24 mouse cellular contexts compared by ENCODE assay signal in the genomic region with DNA sequence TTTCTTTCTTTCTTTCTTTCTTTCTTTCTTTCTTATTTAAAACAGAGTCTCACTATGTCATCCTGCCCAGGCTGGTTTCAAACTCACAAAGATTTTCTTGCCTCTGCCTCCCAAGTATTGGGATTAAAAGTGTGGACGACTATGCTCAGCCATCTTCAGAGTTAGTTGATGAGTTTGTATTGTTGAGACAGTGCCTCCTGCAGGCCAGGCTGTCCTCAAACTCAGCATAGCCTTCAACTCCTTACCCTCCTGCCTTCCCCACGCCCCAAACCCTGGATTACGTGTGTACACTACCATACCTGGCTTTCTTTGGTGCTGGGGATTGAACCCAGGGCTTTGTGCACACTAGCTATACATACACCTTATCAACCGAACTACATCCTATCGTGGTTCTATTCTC. TPM values are rescaled to one million over a fixed set of nuclear protein-coding genes. Genes with fewer than 3 reads are reported as not detected.
DNase-seq lines count a peak whose midpoint lies in the region; ATAC-seq and TF ChIP-seq lines count a peak whose summit lies in the region.
"Had no signal": no experiment of that assay in that cellular context is flagged by ENCODE, and none has a peak within 500 bp of the region (broad histone marks: within the 10 kb centered on the region; RNA-seq: fewer than 3 reads in every experiment).

No protein-coding gene starts in this region.

- no peaks in the 10 kb centered on the region for H3K9me3 ChIP-seq in kidney, postnatal 0 days (replicated peaks; ENCODE audit: low read length)
- H3K9me3 ChIP-seq in E14TG2a.4 (ENCODE audit: low read length), result no peaks in the 10 kb centered on the region
- no peaks in the 10 kb centered on the region for H3K9me3 ChIP-seq in forebrain, embryonic 14.5 days (replicated peaks; ENCODE audit: control insufficient read depth, low read length)
- H3K9me3 ChIP-seq: forebrain, embryonic 15.5 days; heart, embryonic 12.5 days; neural tube, embryonic 12.5 days had no signal

- no peak overlapping the region for H3K9ac ChIP-seq in kidney, postnatal 0 days (ENCODE audit: low read depth, low read length)
- H3K9ac ChIP-seq in forebrain, embryonic 14.5 days (ENCODE audit: low read length), result no peak overlapping the region
- H3K9ac ChIP-seq: forebrain, embryonic 15.5 days; heart, embryonic 12.5 days; hindbrain, embryonic 14.5 days; neural tube, embryonic 12.5 days had no signal

- ATAC-seq in kidney, postnatal 0 days (replicated peaks; ENCODE audit: low FRiP score, low read depth), result no peak
- peak; percentile 64 for ATAC-seq in erythroblast, adult 5-6 weeks (replicated peaks; ENCODE audit: low FRiP score, poor library complexity, severe bottlenecking)
- peak; percentile 64 for ATAC-seq in megakaryocyte progenitor cell, adult 5-6 weeks (replicated peaks; ENCODE audit: poor library complexity)
- ATAC-seq in forebrain, embryonic 14.5 days, result no peak
- ATAC-seq: forebrain, embryonic 15.5 days had no signal

- no peak overlapping the region for H3K4me2 ChIP-seq in kidney, postnatal 0 days (ENCODE audit: low read length)
- H3K4me2 ChIP-seq in forebrain, embryonic 14.5 days (ENCODE audit: low read length), result no peak overlapping the region
- H3K4me2 ChIP-seq: forebrain, embryonic 15.5 days; heart, embryonic 12.5 days; hindbrain, embryonic 14.5 days; neural tube, embryonic 12.5 days had no signal

- no peaks in the 10 kb centered on the region for H3K4me1 ChIP-seq in kidney, postnatal 0 days (replicated peaks; ENCODE audit: insufficient read depth, low read length)
- H3K4me1 ChIP-seq in E14TG2a.4 (replicated peaks; ENCODE audit: low read depth, low read length), result peaks cover 95% of the 10 kb centered on the region
- no peaks in the 10 kb centered on the region for H3K4me1 ChIP-seq in forebrain, embryonic 14.5 days (ENCODE audit: control insufficient read depth, insufficient read depth, low read length)
- H3K4me1 ChIP-seq: forebrain, embryonic 15.5 days; heart, embryonic 12.5 days; neural tube, embryonic 12.5 days had no signal

- WGBS in kidney, postnatal 0 days, result 81% methylated on average over 5 of the region's 5 CpGs
- WGBS in forebrain, embryonic 14.5 days, result 79% methylated on average over 5 of the region's 5 CpGs

- peak; percentile 22; the same call in 1 of the 2 replicates for TF ChIP-seq CTCF in kidney, postnatal 0 days (IDR thresholded peaks at IDR 0.05; ENCODE audit: low read depth)
- peak; percentile 24 for TF ChIP-seq CTCF in E14TG2a.4 (conservative IDR thresholded peaks at IDR 0.05; ENCODE audit: low read length)

- no peaks in the 10 kb centered on the region for H3K27me3 ChIP-seq in kidney, postnatal 0 days (ENCODE audit: insufficient read depth, low read length)
- peaks cover 6% of the 10 kb centered on the region; the same call in 1 of the 2 replicates for H3K27me3 ChIP-seq in E14TG2a.4 (ENCODE audit: insufficient read depth, low read length)
- no peaks in the 10 kb centered on the region for H3K27me3 ChIP-seq in forebrain, embryonic 14.5 days (replicated peaks; ENCODE audit: control insufficient read depth, insufficient read depth, low read length)
- H3K27me3 ChIP-seq: forebrain, embryonic 15.5 days; neural tube, embryonic 12.5 days; Patski had no signal

- no peak for DNase-seq in kidney, postnatal 0 days (ENCODE audit: low spot score)
- no peak for DNase-seq in kidney, postnatal 10 days
- no peak for DNase-seq in kidney, adult 9 months
- no peak for DNase-seq in forebrain, embryonic 14.5 days (ENCODE audit: low spot score)
- DNase-seq in urinary bladder, adult 2 months (ENCODE audit: low spot score), result no peak
- DNase-seq: cerebellum, postnatal 10 days; kidney, postnatal 14 days; lung, adult 2 months; spleen, adult 18-20 months; thymus, postnatal 14 days had no signal

- H3K27ac ChIP-seq in kidney, postnatal 0 days, result no peak overlapping the region
- H3K27ac ChIP-seq in forebrain, embryonic 14.5 days (ENCODE audit: low read depth, low read length), result no peak overlapping the region
- H3K27ac ChIP-seq: forebrain, embryonic 15.5 days; hindbrain, embryonic 14.5 days; neural tube, embryonic 12.5 days had no signal

- no peak overlapping the region for H3K4me3 ChIP-seq in kidney, postnatal 0 days (replicated peaks; ENCODE audit: low read depth, low read length)
- H3K4me3 ChIP-seq in E14TG2a.4 (replicated peaks; ENCODE audit: low read length), result no peak overlapping the region; the same call in 1 of the 2 replicates
- no peak overlapping the region for H3K4me3 ChIP-seq in forebrain, embryonic 14.5 days (ENCODE audit: low read depth, low read length)
- H3K4me3 ChIP-seq: forebrain, embryonic 15.5 days; heart, embryonic 12.5 days; neural tube, embryonic 12.5 days had no signal

- peaks cover 10% of the 10 kb centered on the region; the same call in 1 of the 2 replicates for H3K36me3 ChIP-seq in kidney, postnatal 0 days (ENCODE audit: insufficient read depth, low read length)
- H3K36me3 ChIP-seq in E14TG2a.4 (ENCODE audit: insufficient read depth, low read length), result peaks cover 21% of the 10 kb centered on the region
- H3K36me3 ChIP-seq in forebrain, embryonic 14.5 days (ENCODE audit: control insufficient read depth, insufficient read depth, low read length), result peaks cover 20% of the 10 kb centered on the region

RNA-seq across cellular contexts. Expression of gene Gpr152, which starts 3.1 kb away (rescaled TPM):
- polyA plus RNA-seq in kidney, postnatal 0 days (2015; fragmentation: Nextera tagmentation; extraction: Ambion mirVana), result 0.03 TPM in 1 of 2 replicates, not detected in the other
- total RNA-seq in erythroblast, adult 5-6 weeks (2015; ENCODE audit: low replicate concordance), result not detected in 2 replicates
- total RNA-seq in erythroblast, adult 5-6 weeks (2017; ENCODE audit: low replicate concordance), result not detected in 2 replicates
- total RNA-seq in megakaryocyte progenitor cell, adult 5-6 weeks (2015), result not detected in 2 replicates
- 0.10 TPM in 1 of 2 replicates, not detected in the other for total RNA-seq in megakaryocyte progenitor cell, adult 5-6 weeks (2017)
- polyA plus RNA-seq in forebrain, embryonic 14.5 days (2014; fragmentation: Nextera tagmentation; extraction: Ambion mirVana), result not detected in 2 replicates
- polyA plus RNA-seq in urinary bladder, adult 2 months (2012; rRNA removed), result 0.04 and 0.10 TPM in 2 replicates
- total RNA-seq: granulocyte monocyte progenitor cell, adult 5-6 weeks; heart, postnatal 25 days; megakaryocyte, adult 5-6 weeks; monocyte, adult 5-6 weeks had no signal
- polyA plus RNA-seq: forebrain, embryonic 15.5 days; heart, embryonic 12.5 days; hindbrain, embryonic 14.5 days; limb, embryonic 11.5 days; neural tube, embryonic 12.5 days; Patski; stomach, embryonic 16.5 days had no signal

RNA-seq across cellular contexts. Expression of gene Cabp4, which starts 7.4 kb away (rescaled TPM):
- 0.08 and 0.13 TPM in 2 replicates for polyA plus RNA-seq in kidney, postnatal 0 days (2015; fragmentation: Nextera tagmentation; extraction: Ambion mirVana)
- total RNA-seq in erythroblast, adult 5-6 weeks (2015; ENCODE audit: low replicate concordance), result not detected in 2 replicates
- total RNA-seq in erythroblast, adult 5-6 weeks (2017; ENCODE audit: low replicate concordance), result 0.43 TPM in 1 of 2 replicates, not detected in the other
- total RNA-seq in megakaryocyte progenitor cell, adult 5-6 weeks (2015), result not detected in 2 replicates
- total RNA-seq in megakaryocyte progenitor cell, adult 5-6 weeks (2017), result not detected in 2 replicates
- polyA plus RNA-seq in forebrain, embryonic 14.5 days (2014; fragmentation: Nextera tagmentation; extraction: Ambion mirVana), result 0.08 and 0.12 TPM in 2 replicates
- 0.30 and 0.31 TPM in 2 replicates for polyA plus RNA-seq in urinary bladder, adult 2 months (2012; rRNA removed)
- total RNA-seq: granulocyte monocyte progenitor cell, adult 5-6 weeks; monocyte, adult 5-6 weeks had no signal
- polyA plus RNA-seq: limb, embryonic 11.5 days; lung, adult 2 months had no signal

RNA-seq across cellular contexts. Expression of gene Aip, which starts 10.8 kb away (rescaled TPM):
- 83.2 and 84.2 TPM in 2 replicates for polyA plus RNA-seq in kidney, postnatal 0 days (2015; fragmentation: Nextera tagmentation; extraction: Ambion mirVana)
- 35.7 and 52.1 TPM in 2 replicates for total RNA-seq in erythroblast, adult 5-6 weeks (2015; ENCODE audit: low replicate concordance)
- 20.9 and 49.9 TPM in 2 replicates for total RNA-seq in erythroblast, adult 5-6 weeks (2017; ENCODE audit: low replicate concordance)
- total RNA-seq in megakaryocyte progenitor cell, adult 5-6 weeks (2015), result 61.9 and 66.4 TPM in 2 replicates
- total RNA-seq in megakaryocyte progenitor cell, adult 5-6 weeks (2017), result 24.4 and 31.1 TPM in 2 replicates
- 85.2 and 94.4 TPM in 2 replicates for polyA plus RNA-seq in forebrain, embryonic 14.5 days (2014; fragmentation: Nextera tagmentation; extraction: Ambion mirVana)
- polyA plus RNA-seq in urinary bladder, adult 2 months (2012; rRNA removed), result 154 and 160 TPM in 2 replicates

RNA-seq across cellular contexts. Expression of gene Coro1b, which starts 12.0 kb away (rescaled TPM):
- polyA plus RNA-seq in kidney, postnatal 0 days (2015; fragmentation: Nextera tagmentation; extraction: Ambion mirVana), result 161 and 164 TPM in 2 replicates
- total RNA-seq in erythroblast, adult 5-6 weeks (2015; ENCODE audit: low replicate concordance), result 55.8 and 69.6 TPM in 2 replicates
- total RNA-seq in erythroblast, adult 5-6 weeks (2017; ENCODE audit: low replicate concordance), result 19.1 and 22.6 TPM in 2 replicates
- 138 and 142 TPM in 2 replicates for total RNA-seq in megakaryocyte progenitor cell, adult 5-6 weeks (2015)
- total RNA-seq in megakaryocyte progenitor cell, adult 5-6 weeks (2017), result 66.4 and 83.5 TPM in 2 replicates
- 134 and 154 TPM in 2 replicates for polyA plus RNA-seq in forebrain, embryonic 14.5 days (2014; fragmentation: Nextera tagmentation; extraction: Ambion mirVana)
- 243 and 277 TPM in 2 replicates for polyA plus RNA-seq in urinary bladder, adult 2 months (2012; rRNA removed)

RNA-seq across cellular contexts. Expression of gene Ptprcap, which starts 16.9 kb away (rescaled TPM):
- 0.82 and 0.91 TPM in 2 replicates for polyA plus RNA-seq in kidney, postnatal 0 days (2015; fragmentation: Nextera tagmentation; extraction: Ambion mirVana)
- 22.9 and 36.6 TPM in 2 replicates for total RNA-seq in erythroblast, adult 5-6 weeks (2015; ENCODE audit: low replicate concordance)
- total RNA-seq in erythroblast, adult 5-6 weeks (2017; ENCODE audit: low replicate concordance), result 7.7 and 8.3 TPM in 2 replicates
- total RNA-seq in megakaryocyte progenitor cell, adult 5-6 weeks (2015), result 96.4 and 114 TPM in 2 replicates
- 79.5 and 83.5 TPM in 2 replicates for total RNA-seq in megakaryocyte progenitor cell, adult 5-6 weeks (2017)
- polyA plus RNA-seq in forebrain, embryonic 14.5 days (2014; fragmentation: Nextera tagmentation; extraction: Ambion mirVana), result 0.24 TPM in 1 of 2 replicates, not detected in the other
- polyA plus RNA-seq in urinary bladder, adult 2 months (2012; rRNA removed), result 4.2 and 4.4 TPM in 2 replicates

Comparison
In these comparisons a context has a peak if more than half of its experiments do, and no peak if none do; other contexts are left out.
1. ATAC-seq: peak in erythroblast, adult 5-6 weeks (single experiment) and megakaryocyte progenitor cell, adult 5-6 weeks (single experiment); none in kidney, postnatal 0 days (single experiment) and forebrain, embryonic 14.5 days (single experiment).